Mouse (Mus musculus) bone marrow, adult 2 months (tissue): ENCODE data around the gene Rabggta. TPM values are rescaled to one million over a fixed set of nuclear protein-coding genes. Genes with fewer than 3 reads are reported as not detected.

Experiments used
- H3K27ac ChIP-seq: fragments of 200-500 bp; 2 replicates; pipeline ENCODE4 v1.5.1; 2012; ENCODE audit warnings: low read depth, mild to moderate bottlenecking, control low read depth, inconsistent platforms, low read length; ENCODE audit not compliant: control insufficient read depth, poor library complexity, insufficient read depth
- H3K4me1 ChIP-seq: fragments of 200-500 bp; 2 replicates; pipeline ENCODE4 v1.6.1; 2011; ENCODE audit warnings: low read length; ENCODE audit not compliant: control insufficient read depth, insufficient read depth
- H3K4me3 ChIP-seq: fragments of 200-500 bp; replicated peaks from 2 replicates; pipeline ENCODE3; 2011; ENCODE audit warnings: mild to moderate bottlenecking, low read depth, low read length, control low read depth; ENCODE audit not compliant: control insufficient read depth
- CTCF ChIP-seq: fragments of 200-500 bp; IDR thresholded peaks from 2 replicates; pipeline ENCODE4 v1.5.1; 2011; ENCODE audit warnings: low read length, control low read depth; ENCODE audit not compliant: control insufficient read depth, insufficient read depth
- POLR2A ChIP-seq: fragments of 200-500 bp; IDR thresholded peaks from 2 replicates; pipeline ENCODE4 v1.6.1; 2011; ENCODE audit warnings: low read depth, mild to moderate bottlenecking, control low read depth, low read length, borderline replicate concordance; ENCODE audit not compliant: control insufficient read depth
- WGBS: fragments of 180-500 bp; shearing (Covaris S2); methylation state at CpG from one replicate; pipeline ENCODE4 v1.1.7; 2018; 5-methylcytosine and 5-hydroxymethylcytosine counted together
- polyA plus RNA-seq: library from polyadenylated mRNA; stranded (reverse); fragments of >200 nt; gene quantifications from 2 replicates; pipeline ENCODE4 v1.2.4, GENCODE M21; 2011; ENCODE audit warnings: low replicate concordance; ENCODE audit not compliant: missing spikeins, insufficient read depth, insufficient read length

The Rabggta gene
- polyA plus RNA-seq, 1 experiment: 24.5 TPM

DNA sequence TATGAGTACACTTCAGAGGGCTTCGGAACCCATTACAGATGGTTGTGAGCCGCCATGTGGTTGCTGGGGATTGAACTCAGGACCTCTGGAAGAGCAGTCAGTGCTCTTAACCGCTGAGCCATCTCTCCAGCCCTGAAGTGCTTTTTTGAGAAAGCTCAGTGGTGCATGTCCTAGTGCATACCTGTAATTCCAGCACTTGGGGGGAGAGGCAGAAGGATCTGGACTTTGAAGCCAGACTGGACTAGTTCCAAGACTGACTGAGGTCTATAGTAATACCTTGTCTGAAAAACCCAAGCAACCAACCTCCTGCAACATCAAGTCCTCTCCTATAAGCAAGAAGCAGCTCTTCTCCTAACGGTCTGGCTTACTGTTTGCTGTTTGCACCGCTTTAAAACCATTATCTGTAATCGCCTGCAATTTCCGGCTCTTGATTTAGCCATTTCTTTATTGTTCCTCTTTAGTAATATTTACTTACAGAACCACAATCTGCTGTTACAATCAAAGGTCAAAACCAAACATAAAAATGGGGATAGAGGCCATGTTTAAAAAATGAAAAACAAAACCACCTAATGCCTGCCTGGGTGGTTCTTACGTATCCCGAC lies 15.1 kb upstream of the Rabggta start:
- no peak overlapping the region for H3K4me3 ChIP-seq

DNA sequence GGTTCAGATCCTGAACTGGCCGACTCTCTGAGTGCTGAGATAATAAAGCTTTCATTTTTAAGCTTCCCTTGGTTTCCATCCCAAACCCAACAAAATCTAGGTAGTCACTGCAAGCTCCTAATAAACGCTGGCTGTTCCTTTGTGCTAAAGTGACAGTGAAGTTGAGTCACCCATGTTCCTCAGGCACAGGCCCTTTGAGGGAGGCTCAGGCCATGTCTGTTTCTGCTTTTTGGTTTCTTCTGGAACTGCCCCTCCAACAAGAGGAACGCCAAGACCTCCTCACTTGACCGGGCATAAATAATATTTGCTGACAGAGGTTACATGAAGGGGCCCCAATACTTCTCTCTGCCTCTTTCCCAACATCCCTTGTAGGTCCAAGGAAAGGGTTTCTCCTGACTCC lies 13.7 kb upstream of the Rabggta start:
- peaks cover 5% of the 10 kb centered on the region; the same call in 1 of the 2 replicates for H3K4me1 ChIP-seq
- no peak overlapping the region for H3K4me3 ChIP-seq
- WGBS: 26% methylated on average over 4 of the region's 4 CpGs
- TF ChIP-seq CTCF (no peak), POLR2A (no peak)
- H3K27ac ChIP-seq: peak overlapping the region; percentile 61; the same call in 1 of the 2 replicates

More for the DNA sequence above, 15.1 kb upstream of the Rabggta start:
- WGBS: 51% methylated on average over 9 of the region's 9 CpGs
- Histone ChIP-seq H3K27ac (no peak overlapping the region), H3K4me1 (peaks cover 5% of the 10 kb centered on the region; the same call in 1 of the 2 replicates)
- no peak for TF ChIP-seq POLR2A
- no peak for TF ChIP-seq CTCF

DNA sequence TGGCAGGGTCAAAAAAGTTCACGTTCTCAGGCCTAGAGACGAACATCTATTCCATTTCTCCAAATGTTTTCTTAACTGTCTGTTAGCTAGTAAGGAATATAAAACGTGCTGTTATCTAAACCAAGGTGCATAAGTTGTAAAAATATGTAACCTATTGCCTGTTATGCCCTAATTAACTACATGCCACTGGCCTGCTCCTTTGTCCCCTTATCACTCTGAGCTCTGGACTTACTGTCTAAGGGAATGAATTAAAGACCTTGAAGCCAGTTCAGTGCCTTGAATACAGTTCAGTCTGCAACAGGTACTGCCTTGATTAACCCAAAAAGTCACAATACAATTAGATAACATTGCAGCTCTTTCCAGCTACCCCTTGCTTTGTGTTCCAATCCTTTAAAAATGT lies 13.3 kb upstream of the Rabggta start:
- Histone ChIP-seq H3K4me3 (no peak overlapping the region), H3K4me1 (peaks cover 5% of the 10 kb centered on the region; the same call in 1 of the 2 replicates), H3K27ac (no peak overlapping the region)
- no peak for TF ChIP-seq CTCF
- WGBS: 61% methylated on average over 3 of the region's 3 CpGs

DNA sequence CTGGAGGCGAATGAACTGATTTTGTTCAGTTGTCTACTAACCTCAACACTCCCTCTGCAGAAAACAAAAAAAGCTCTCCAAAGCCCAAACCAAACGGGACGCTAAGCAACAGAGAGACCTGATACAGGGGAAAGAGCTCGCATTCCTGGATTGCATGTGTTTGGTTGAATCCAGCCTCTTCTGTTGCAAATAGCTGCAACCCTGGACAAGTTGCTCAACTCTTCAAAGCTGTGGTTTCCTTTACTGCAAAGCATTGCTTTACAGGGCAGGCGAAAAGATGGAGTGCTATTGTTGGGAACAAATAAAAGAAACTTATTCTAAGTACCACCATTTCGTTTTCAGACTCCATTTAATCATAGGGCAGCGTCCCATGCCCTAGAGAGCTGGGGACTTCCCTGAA lies 12.8 kb upstream of the Rabggta start:
- Histone ChIP-seq H3K4me3 (no peak overlapping the region), H3K4me1 (peaks cover 5% of the 10 kb centered on the region; the same call in 1 of the 2 replicates), H3K27ac (no peak overlapping the region)
- WGBS: 52% methylated on average over 7 of the region's 7 CpGs
- no peak for TF ChIP-seq CTCF
- no peak for TF ChIP-seq POLR2A

DNA sequence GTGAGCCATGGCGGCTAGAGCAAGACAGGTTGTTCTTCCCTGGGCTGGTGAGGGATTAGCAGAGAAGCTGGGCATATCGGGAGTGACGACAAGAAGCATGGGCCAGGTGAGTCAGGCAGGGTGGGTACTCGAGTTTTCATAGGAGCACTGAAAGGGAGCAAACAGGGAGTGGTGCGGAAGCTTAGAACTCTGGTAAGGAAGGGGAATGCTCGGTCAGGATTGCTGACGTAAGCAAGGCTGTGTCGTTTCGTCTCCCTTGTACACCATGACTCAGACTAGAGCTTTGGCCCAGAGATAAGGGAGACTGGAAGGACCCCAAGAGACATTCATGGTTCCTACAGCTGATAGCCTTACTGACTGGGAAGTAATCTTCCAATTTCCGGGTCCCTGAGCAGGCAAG lies 11.8 kb upstream of the Rabggta start:
- Histone ChIP-seq H3K4me3 (no peak overlapping the region), H3K4me1 (peaks cover 5% of the 10 kb centered on the region; the same call in 1 of the 2 replicates), H3K27ac (no peak overlapping the region)
- TF ChIP-seq POLR2A (no peak), CTCF (no peak)
- WGBS: 64% methylated on average over 10 of the region's 10 CpGs

DNA sequence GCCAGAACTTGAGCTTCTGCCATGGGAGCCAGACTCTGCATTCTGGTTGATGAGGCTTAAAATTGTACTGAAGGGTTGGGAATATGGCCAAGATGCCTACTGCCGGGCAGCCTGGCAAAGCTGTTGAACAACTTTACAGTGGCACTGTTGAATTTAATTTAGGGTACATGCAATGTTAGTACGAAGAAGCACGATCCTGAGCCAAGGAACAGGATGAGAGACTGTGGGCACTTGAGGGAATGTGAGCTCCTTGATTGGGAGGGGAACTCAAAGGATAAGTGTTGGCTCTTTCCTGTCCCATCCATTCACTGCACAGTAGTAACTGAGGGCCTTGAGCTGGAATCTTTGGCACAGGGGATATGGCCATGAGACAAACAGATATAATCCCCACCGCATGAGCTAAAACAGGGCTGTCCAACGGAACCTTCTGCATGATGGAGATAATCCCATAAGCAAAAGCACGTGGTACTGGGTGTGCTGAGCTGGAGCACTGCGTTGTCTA lies 8.5 kb upstream of the Rabggta start:
- Histone ChIP-seq H3K27ac (no peak overlapping the region), H3K4me3 (no peak overlapping the region), H3K4me1 (peaks cover 4% of the 10 kb centered on the region)
- WGBS: 83% methylated on average over 7 of the region's 7 CpGs
- TF ChIP-seq POLR2A (no peak), CTCF (no peak)

DNA sequence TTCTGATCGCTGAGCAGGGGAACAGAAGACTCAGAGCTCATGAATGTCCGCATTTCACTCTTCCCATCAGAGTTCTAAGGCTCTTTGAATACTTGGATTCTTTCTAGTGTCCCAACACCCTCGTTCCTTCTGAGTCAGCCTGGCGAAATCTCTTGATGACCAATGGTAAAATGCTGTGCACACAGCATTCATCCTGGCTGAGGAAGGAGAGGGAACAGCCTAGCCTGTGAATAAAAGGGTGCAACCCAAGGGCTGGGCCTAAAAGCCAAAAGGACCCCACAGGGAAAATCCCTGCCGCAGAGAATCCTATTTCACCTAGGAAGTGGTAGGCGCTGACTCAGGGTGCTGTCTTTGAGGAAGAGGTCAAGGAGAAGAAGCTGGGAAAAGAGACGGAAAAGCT lies 8.1 kb upstream of the Rabggta start:
- WGBS: 79% methylated on average over 7 of the region's 7 CpGs
- H3K27ac ChIP-seq: no peak overlapping the region

DNA sequence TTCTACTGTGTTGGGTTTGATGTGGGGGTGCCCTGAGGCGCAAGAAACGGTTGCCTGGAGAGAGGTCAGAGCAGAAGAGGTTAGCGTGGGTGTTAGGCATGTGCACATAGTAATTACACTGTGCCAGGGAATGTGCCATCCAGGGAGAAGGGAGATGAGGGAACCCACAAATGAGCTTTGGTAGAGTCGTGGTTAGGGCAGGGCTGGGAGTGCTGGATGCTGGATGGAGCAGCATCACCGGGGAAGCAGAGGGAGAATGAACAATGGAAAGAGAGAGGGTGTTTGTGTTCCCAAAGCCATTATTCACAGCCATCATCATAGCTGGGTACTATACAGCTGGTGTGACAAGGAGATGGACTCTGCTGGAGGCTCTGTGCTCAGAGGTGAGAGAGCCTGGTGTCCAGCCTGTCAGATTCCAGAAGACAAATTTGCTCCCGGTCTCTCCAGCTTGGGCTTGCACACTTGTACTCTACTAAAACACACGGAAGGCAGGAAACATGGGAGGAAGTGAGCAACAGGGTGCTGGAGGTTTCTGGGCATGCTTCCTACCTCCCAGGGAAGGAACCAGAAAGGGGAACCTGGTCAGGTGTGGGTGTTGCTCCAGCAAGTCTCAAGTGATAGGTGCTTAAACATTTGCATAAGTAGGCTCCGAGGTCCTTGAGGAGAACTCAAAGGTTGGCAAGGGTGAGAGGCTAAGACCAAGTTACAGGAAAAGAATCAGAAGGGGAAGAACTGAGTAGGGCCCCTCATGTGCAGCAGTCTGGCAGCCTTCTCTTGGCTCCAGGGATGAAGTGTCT lies 6.0 kb upstream of the Rabggta start:
- TF ChIP-seq CTCF (no peak), POLR2A (no peak)
- Histone ChIP-seq H3K27ac (peak overlapping the region; percentile 50; the same call in 1 of the 2 replicates), H3K4me3 (no peak overlapping the region), H3K4me1 (peaks cover 10% of the 10 kb centered on the region)
- 44% methylated on average over 8 of the region's 8 CpGs for WGBS

More for the DNA sequence above, 8.1 kb upstream of the Rabggta start:
- Histone ChIP-seq H3K4me3 (no peak overlapping the region), H3K4me1 (peaks cover 4% of the 10 kb centered on the region)
- TF ChIP-seq POLR2A (no peak), CTCF (no peak)

DNA sequence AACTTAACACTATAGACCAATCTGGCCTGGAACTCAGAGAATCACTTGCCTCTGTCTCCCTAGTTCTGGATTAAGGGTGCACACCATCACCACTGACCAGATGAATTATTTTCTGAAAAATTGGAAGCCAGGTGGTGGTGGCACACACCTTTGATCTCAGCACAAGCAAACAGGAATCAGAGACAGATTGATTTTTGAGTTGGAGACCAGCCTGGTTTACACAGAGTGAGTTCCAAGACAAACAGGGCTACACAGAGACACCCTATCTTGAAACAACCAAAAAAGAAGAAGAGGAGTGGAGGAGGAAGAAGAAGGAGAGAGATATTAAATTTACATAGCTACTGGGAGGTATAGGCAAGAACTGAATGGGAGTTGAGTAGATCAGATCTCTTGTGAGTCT lies 4.2 kb upstream of the Rabggta start:
- H3K27ac ChIP-seq: no peak overlapping the region
- peaks cover 12% of the 10 kb centered on the region for H3K4me1 ChIP-seq
- H3K4me3 ChIP-seq: no peak overlapping the region
- TF ChIP-seq POLR2A (no peak), CTCF (no peak)
